ENCODE assay signal across 8 mouse cellular contexts in genomic region chr15:82145408-82145807, GRCm38 (mm10). TPM values are rescaled to one million over a fixed set of nuclear protein-coding genes. Genes with fewer than 3 reads are reported as not detected.
DNase-seq lines count a peak whose midpoint lies in the region; ATAC-seq and TF ChIP-seq lines count a peak whose summit lies in the region.

No protein-coding gene starts in this region.

- H3K36me3 ChIP-seq in intestine, embryonic 14.5 days (ENCODE audit: control insufficient read depth, insufficient read depth, low read length): peaks cover 11% of the 10 kb centered on the region; the same call in 1 of the 2 replicates
- no peaks in the 10 kb centered on the region for H3K36me3 ChIP-seq in intestine, postnatal 0 days (ENCODE audit: control insufficient read depth, insufficient read depth)
- H3K36me3 ChIP-seq in hindbrain, embryonic 13.5 days: peaks cover 11% of the 10 kb centered on the region
- peaks cover 10% of the 10 kb centered on the region for H3K36me3 ChIP-seq in midbrain, embryonic 14.5 days (ENCODE audit: control insufficient read depth, insufficient read depth, low read length)

- TF ChIP-seq CTCF in intestine, postnatal 0 days (IDR thresholded peaks at IDR 0.05; ENCODE audit: low read depth): no peak
- TF ChIP-seq CTCF in bone marrow macrophage, adult 2 months (IDR thresholded peaks at IDR 0.05; ENCODE audit: low read depth, low read length): no peak

- no peak for DNase-seq in intestine, embryonic 14.5 days (ENCODE audit: low spot score)
- DNase-seq in midbrain, embryonic 14.5 days: no peak
- no peak for DNase-seq in right cerebral cortex, postnatal 4 days
- no peak for DNase-seq in layer of hippocampus, adult 18-20 months (ENCODE audit: low spot score in 2 of 2)
- DNase-seq in spleen, postnatal 36 days (ENCODE audit: low spot score in 2 of 2): no peak

- no peak overlapping the region for H3K9ac ChIP-seq in intestine, embryonic 14.5 days (ENCODE audit: low read length)
- H3K9ac ChIP-seq in intestine, postnatal 0 days (ENCODE audit: low read depth, low read length): no peak overlapping the region
- H3K9ac ChIP-seq in hindbrain, embryonic 13.5 days: no peak overlapping the region
- no peak overlapping the region for H3K9ac ChIP-seq in midbrain, embryonic 14.5 days (replicated peaks; ENCODE audit: low read length)

- H3K4me3 ChIP-seq in intestine, embryonic 14.5 days (ENCODE audit: low read depth, low read length): no peak overlapping the region
- H3K4me3 ChIP-seq in intestine, postnatal 0 days (ENCODE audit: low read depth, low read length): no peak overlapping the region
- no peak overlapping the region for H3K4me3 ChIP-seq in bone marrow macrophage, adult 2 months (ENCODE audit: insufficient read depth, low read length)
- H3K4me3 ChIP-seq in hindbrain, embryonic 13.5 days: no peak overlapping the region
- H3K4me3 ChIP-seq in midbrain, embryonic 14.5 days (replicated peaks; ENCODE audit: low read depth, low read length): no peak overlapping the region

- peak overlapping the region; percentile 94 for H3K27ac ChIP-seq in intestine, embryonic 14.5 days (ENCODE audit: low read depth)
- no peak overlapping the region for H3K27ac ChIP-seq in intestine, postnatal 0 days (ENCODE audit: low read depth, low read length)
- peak overlapping the region; percentile 89 for H3K27ac ChIP-seq in bone marrow macrophage, adult 2 months (ENCODE audit: insufficient read depth, low read depth, low read length)
- H3K27ac ChIP-seq in hindbrain, embryonic 13.5 days: peak overlapping the region; percentile 99
- peak overlapping the region; percentile 99 for H3K27ac ChIP-seq in midbrain, embryonic 14.5 days (replicated peaks; ENCODE audit: low read depth, low read length)

- H3K27me3 ChIP-seq in intestine, embryonic 14.5 days (replicated peaks; ENCODE audit: control insufficient read depth, insufficient read depth, low read length): no peaks in the 10 kb centered on the region
- no peaks in the 10 kb centered on the region for H3K27me3 ChIP-seq in intestine, postnatal 0 days (replicated peaks; ENCODE audit: control insufficient read depth, insufficient read depth, low read length)
- H3K27me3 ChIP-seq in hindbrain, embryonic 13.5 days: no peaks in the 10 kb centered on the region
- no peaks in the 10 kb centered on the region for H3K27me3 ChIP-seq in midbrain, embryonic 14.5 days (ENCODE audit: control insufficient read depth, insufficient read depth, low read length)

- no peak for TF ChIP-seq POLR2A in bone marrow macrophage, adult 2 months (IDR thresholded peaks at IDR 0.05; ENCODE audit: borderline replicate concordance, low read depth, low read length)

- WGBS in intestine, embryonic 14.5 days: 38% methylated on average over 2 of the region's 2 CpGs
- WGBS in intestine, postnatal 0 days: 25% methylated on average over 2 of the region's 2 CpGs
- 47% methylated on average over 2 of the region's 2 CpGs for WGBS in hindbrain, embryonic 13.5 days
- WGBS in midbrain, embryonic 14.5 days: 38% methylated on average over 2 of the region's 2 CpGs

- no peak overlapping the region for H3K4me2 ChIP-seq in intestine, embryonic 14.5 days (ENCODE audit: low read length)
- H3K4me2 ChIP-seq in intestine, postnatal 0 days (replicated peaks; ENCODE audit: low read depth): no peak overlapping the region
- H3K4me2 ChIP-seq in hindbrain, embryonic 13.5 days: no peak overlapping the region
- no peak overlapping the region for H3K4me2 ChIP-seq in midbrain, embryonic 14.5 days (ENCODE audit: low read length)

- H3K9me3 ChIP-seq in intestine, embryonic 14.5 days (ENCODE audit: control insufficient read depth, low read length): no peaks in the 10 kb centered on the region
- H3K9me3 ChIP-seq in intestine, postnatal 0 days (ENCODE audit: control insufficient read depth): no peaks in the 10 kb centered on the region
- H3K9me3 ChIP-seq in hindbrain, embryonic 13.5 days: no peaks in the 10 kb centered on the region
- no peaks in the 10 kb centered on the region for H3K9me3 ChIP-seq in midbrain, embryonic 14.5 days (ENCODE audit: control insufficient read depth, low read length)

- peaks cover 30% of the 10 kb centered on the region for H3K4me1 ChIP-seq in intestine, embryonic 14.5 days (replicated peaks; ENCODE audit: control insufficient read depth, insufficient read depth, low read length)
- H3K4me1 ChIP-seq in intestine, postnatal 0 days (replicated peaks; ENCODE audit: control insufficient read depth, insufficient read depth, low read length): peaks cover 6% of the 10 kb centered on the region; the same call in 1 of the 2 replicates
- H3K4me1 ChIP-seq in bone marrow macrophage, adult 2 months (ENCODE audit: control insufficient read depth, insufficient read depth, low read length): peaks cover 23% of the 10 kb centered on the region
- H3K4me1 ChIP-seq in hindbrain, embryonic 13.5 days (replicated peaks): peaks cover 49% of the 10 kb centered on the region
- peaks cover 28% of the 10 kb centered on the region for H3K4me1 ChIP-seq in midbrain, embryonic 14.5 days (ENCODE audit: control insufficient read depth, insufficient read depth, low read length)

- ATAC-seq in intestine, embryonic 14.5 days (replicated peaks; ENCODE audit: low FRiP score, low TSS enrichment, low read depth): no peak
- no peak for ATAC-seq in intestine, postnatal 0 days
- no peak for ATAC-seq in hindbrain, embryonic 13.5 days (ENCODE audit: low FRiP score)
- ATAC-seq in midbrain, embryonic 14.5 days (ENCODE audit: low FRiP score, low TSS enrichment): no peak

RNA-seq across cellular contexts. Expression of gene Srebf2, which starts 1.6 kb away (rescaled TPM):
- 136 and 144 TPM in 2 replicates for polyA plus RNA-seq in intestine, embryonic 14.5 days (2014; fragmentation: Nextera tagmentation; extraction: Ambion mirVana)
- polyA plus RNA-seq in intestine, postnatal 0 days (2015; fragmentation: Nextera tagmentation; extraction: Ambion mirVana): 68.7 and 69.5 TPM in 2 replicates
- polyA plus RNA-seq in bone marrow macrophage, adult 2 months (2012; ENCODE audit: insufficient read depth, insufficient read length, missing spikeins): 53.3 and 63.9 TPM in 2 replicates
- 179 and 193 TPM in 2 replicates for polyA plus RNA-seq in hindbrain, embryonic 13.5 days (2015; fragmentation: Nextera tagmentation; extraction: Ambion mirVana)
- 132 and 158 TPM in 2 replicates for polyA plus RNA-seq in midbrain, embryonic 14.5 days (2014; fragmentation: Nextera tagmentation; extraction: Ambion mirVana)
- total RNA-seq in layer of hippocampus, adult 18-20 months (2021): 100 to 1,000 TPM; 175 to 189 TPM

RNA-seq across cellular contexts. Expression of gene Ccdc134, which starts 17.7 kb away (rescaled TPM):
- 14.2 and 15.3 TPM in 2 replicates for polyA plus RNA-seq in intestine, embryonic 14.5 days (2014; fragmentation: Nextera tagmentation; extraction: Ambion mirVana)
- polyA plus RNA-seq in intestine, postnatal 0 days (2015; fragmentation: Nextera tagmentation; extraction: Ambion mirVana): 3.5 and 4.2 TPM in 2 replicates
- 13.6 and 14.7 TPM in 2 replicates for polyA plus RNA-seq in bone marrow macrophage, adult 2 months (2012; ENCODE audit: insufficient read depth, insufficient read length, missing spikeins)
- 13.0 and 14.8 TPM in 2 replicates for polyA plus RNA-seq in hindbrain, embryonic 13.5 days (2015; fragmentation: Nextera tagmentation; extraction: Ambion mirVana)
- 10.0 and 11.0 TPM in 2 replicates for polyA plus RNA-seq in midbrain, embryonic 14.5 days (2014; fragmentation: Nextera tagmentation; extraction: Ambion mirVana)
- total RNA-seq in layer of hippocampus, adult 18-20 months (2021): 10 to 100 TPM; 12.4 to 12.9 TPM
